Mouse (Mus musculus): ENCODE data around the gene Alyref.

The Alyref gene

DNA sequence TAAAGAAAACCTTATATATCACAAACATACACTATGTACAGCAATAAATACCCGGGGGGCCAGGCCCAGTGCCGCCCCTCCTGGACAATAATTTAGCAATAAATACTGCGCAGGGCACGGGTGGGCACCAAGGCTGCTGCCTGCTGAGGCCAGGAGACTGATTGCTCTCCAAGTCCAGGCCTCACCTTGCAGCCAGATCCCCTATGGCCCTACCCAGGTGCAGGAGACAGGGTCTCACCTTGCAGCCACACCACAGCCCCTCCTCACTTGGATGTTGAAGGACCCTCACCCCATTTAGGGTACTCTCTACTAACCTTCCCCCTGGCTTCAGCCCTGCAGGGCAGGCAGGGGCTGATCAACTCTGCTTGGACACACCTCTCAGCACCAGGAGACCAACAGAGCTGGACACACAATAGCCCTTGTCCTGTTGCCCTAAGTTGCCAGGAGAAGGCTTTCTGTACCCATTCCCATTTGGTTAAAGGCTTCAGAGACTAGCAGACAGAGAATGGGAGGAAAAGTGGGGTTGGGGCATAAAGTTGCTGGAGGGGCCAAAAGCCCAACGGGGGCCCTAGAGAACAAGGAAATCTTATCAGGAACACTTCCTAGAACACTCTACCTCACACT is 27.1 kb upstream of the Alyref start, which contains the start of gene Sirt7:
Gene Sirt7, minus strand, starts transcription at position 89 of the 624 bp plus-strand sequence.
- no peak for DNase-seq

DNA sequence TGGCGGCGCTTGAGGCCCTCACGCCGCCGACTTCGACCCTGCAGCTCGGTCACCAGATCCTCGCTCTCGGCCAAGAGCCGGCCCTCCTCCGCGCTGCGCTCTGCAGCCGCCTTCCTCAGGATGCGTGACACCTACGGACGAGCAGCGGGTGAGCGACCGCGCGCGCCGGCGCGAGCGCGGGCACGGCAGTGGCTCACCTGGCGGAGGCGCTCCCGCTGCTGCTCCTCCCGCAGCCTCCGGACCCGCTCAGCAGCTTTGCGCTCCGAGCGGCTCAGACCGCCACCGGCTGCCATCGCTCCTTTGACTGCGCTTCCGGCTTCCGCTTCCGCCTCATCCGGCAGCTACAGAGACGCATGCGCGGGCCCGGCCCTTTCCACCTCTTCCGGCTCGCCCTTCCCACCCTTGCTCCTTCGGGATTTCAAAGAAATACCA is 26.5 kb upstream of the Alyref start:
- DNase-seq: peak; percentile 84 to 87

GRCm38 (mm10) chr11:120623961-120624679 is 26.0 kb upstream of the Alyref start:
- DNase-seq: peak; percentile 53 to 60

GRCm38 (mm10) chr11:120622805-120623204 is 24.6 kb upstream of the Alyref start:
- no peak for DNase-seq

DNA sequence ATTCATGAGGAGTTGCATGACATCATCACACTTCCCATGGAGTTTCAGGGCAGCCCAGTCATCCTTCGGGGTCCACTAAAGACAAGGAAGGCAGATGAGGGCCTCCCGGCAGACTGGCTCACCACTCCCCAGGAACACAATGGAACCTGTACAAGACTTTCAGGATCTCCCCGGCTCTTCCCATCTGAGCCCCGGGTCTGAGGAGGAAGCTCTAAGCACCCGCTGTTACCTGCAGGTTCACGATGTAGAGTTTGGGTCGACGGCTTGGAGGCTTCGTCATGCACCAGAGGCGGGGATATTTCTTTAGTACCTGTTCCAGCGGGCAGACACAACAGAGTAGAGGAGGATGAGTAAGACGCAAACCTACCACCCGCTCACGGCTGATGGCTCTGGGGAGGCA is 22.0 kb upstream of the Alyref start:
- DNase-seq: no peak

DNA sequence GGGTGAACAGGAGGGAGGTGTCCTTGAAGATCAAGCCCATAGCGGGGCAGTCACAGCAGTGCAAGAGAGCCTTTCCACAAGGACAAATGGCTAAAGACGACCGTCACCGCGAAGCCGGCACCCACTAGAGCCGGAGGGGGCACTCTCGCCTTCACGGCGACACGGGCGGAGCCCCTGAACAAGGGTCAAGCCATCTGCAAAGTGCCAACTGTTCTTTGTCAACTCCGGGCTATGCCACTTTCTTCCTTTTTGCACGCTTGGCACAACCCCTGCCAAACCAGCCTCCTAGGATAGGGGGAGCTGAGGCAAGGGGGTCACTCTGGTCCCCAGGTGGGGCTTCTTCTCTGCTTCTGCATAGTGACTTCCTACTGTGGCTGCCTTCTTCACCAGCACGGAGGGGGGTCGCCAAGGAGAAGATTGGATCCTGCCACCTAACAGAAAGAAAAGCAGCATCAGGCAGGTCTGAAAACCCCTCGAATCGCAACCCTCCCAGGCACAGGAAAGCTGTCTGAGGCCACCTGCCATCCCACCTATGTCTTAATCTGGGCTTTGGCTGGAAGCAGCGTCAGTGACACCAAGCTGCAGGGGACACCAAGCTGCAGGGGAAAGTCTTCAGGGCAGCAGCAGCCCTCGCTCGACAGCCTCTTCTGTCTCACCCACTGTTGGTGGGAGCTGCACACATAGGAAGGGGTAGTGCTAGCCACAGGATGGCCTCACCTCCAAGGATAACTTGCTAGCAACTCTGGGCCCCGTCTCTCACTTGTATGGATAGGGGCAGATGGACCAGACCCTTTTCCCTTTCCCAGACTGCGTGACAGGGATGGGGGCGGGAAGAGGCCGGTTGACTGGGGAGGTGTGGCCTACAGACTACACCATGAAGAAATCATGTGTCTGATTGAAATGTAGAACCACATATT is 20.7 kb upstream of the Alyref start:
- no peak for DNase-seq

GRCm38 (mm10) chr11:120617519-120618112 is 19.5 kb upstream of the Alyref start, which contains the start of gene Pcyt2:
Pcyt2 (minus strand) TSS chr11:120617936.
- peak; percentile 87 to 96 for DNase-seq

GRCm38 (mm10) chr11:120616617-120617294 is 18.6 kb upstream of the Alyref start:
- peak in 1 of 2 experiments; percentile 17 for DNase-seq

GRCm38 (mm10) chr11:120615606-120616203 is 17.5 kb upstream of the Alyref start:
- peak in 1 of 2 experiments; percentile 20 for DNase-seq

- no peak for DNase-seq
Observed at GRCm38 (mm10) chr11:120615167-120615566, 17.0 kb upstream of the Alyref start.

DNA sequence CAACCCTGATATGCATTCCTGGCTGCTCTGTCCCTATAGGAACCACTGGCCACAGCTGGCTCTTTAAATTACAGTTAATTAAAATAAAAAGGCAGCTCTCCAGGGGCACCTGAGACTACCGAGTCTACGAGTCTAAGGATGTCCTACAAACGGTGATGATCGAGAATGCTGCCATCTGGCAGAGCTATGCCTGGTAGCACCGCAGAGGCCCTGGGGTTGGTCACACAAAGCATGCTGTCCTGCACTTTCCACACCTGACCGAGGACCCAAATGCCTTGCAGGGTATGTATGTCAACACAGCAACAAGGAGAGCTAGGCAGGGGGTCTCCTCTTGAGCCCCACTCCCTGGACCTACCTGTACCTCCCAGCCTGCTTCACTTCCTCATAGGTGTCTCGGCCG is 15.8 kb upstream of the Alyref start:
- peak in 1 of 2 experiments; percentile 31 for DNase-seq

DNA sequence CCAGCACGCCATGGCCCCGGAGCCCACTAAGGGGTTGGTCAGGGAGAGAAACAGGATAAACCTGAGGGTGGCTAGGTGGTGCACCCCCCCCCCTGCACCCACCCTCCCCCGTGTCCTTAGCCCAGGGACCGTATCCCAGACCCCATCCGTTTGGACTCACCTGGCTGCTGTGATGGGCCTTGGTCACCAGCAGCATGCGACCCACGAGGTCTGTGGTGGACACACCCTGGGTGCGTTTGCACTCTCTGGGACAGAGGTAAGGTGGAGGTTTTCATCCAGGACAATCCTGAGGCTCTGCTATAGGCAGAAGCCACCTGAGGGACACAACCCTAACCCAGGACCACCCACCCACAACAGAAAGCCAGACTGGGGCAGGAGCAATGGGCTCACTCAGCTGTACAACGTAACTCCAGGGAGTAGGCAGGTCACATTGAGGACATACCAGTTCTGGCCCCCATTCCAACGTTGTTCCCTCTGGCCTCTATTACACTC is 15.4 kb upstream of the Alyref start:
- DNase-seq: peak in 1 of 2 experiments; percentile 19

DNA sequence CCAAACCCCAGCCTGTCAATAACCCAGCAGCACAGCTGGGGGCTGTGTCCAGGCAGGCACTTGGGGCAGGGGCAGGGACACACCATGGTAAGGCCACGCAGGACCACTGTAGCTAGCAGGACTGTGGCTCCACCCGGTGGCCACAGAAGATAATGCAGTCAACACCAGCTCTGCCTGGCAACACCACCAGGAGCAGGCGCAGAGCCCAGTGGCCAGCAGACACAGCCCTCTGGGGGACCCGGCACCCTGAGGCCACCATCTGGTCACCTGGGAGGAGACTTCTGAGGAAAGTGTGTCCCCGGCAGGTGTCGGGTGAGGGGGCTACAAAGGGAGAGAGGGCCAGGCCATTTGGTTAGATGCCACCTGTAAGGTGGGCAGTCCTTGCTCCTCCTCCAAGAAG is 14.6 kb upstream of the Alyref start:
- peak; percentile 95 to 96 for DNase-seq

DNA sequence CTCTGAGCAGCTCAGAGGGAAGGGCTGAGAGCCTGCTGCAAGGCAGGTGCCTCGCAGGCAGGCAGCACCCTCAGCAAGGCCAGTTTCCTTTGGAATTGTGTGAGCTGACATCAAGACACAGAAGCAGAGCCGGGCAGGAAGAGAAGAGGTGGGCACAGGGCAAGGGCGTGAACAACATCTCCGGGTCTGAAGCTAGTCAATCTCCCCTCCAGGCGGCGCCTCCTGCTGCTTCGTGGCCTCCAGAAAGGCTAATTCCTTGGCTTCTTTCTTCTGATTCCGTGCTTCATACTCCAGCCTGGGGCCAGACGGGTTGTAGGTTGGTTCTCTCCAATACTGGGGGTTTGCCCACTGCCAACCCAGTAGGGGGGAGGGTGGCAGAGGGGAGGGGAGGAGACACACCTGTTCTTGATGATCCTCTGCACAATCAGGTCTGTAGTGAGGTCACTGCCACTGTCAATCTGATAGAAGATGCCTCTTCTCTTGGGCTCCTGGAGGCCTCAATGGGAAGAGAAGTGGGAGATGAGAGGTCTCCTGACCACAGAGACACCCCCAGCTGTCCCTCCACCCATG is 12.4 kb upstream of the Alyref start:
- no peak for DNase-seq

DNA sequence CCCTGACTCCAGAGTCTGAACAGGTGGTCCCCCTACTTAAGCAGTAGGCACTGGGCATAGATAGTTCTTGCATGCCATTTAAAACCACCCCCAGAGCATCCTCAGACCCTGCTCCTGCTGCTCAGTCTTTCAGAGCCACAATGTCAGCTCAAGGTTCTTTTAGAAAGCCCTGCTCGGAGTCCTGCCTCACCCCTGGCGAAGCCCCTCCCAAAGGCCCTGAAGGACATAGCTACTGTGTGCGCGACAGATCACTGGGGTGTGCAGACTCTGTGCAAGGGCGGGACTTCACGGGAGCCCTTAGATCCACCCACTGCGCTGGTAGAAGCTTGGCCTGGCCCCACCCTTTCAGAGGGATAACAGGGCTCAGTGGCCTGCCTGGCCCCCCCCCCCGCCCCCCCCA is 11.1 kb upstream of the Alyref start:
- no peak for DNase-seq

- peak in 1 of 2 experiments; percentile 10 for DNase-seq
Observed at GRCm38 (mm10) chr11:120608241-120609034, 10.3 kb upstream of the Alyref start, which contains the start of gene Npb. Npb (plus strand) TSS chr11:120608477.

DNA sequence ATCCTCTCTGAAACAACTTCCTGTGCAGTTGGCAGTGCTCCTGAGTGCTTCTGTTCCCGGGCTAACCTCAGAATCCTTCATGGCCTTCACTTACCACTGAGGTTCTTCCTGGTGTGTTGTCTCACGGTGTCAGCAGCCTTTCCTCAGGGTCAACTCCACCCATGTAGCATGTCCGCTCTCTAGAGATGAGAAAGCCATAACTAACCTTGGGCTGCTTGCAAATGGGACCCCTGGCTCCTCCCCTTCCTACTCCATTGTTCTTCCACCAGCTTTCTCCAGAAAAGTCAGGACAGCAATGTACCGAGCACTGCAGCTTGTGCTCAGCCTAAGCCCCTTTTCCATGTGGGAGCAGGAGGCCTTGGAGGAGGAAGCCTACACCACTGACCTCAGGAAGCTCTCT is 8.6 kb upstream of the Alyref start:
- no peak for DNase-seq

- no peak for DNase-seq
Observed at GRCm38 (mm10) chr11:120605667-120606066, 7.5 kb upstream of the Alyref start.

GRCm38 (mm10) chr11:120603545-120603944 is 5.4 kb upstream of the Alyref start:
- no peak for DNase-seq

- no peak for DNase-seq
Observed at GRCm38 (mm10) chr11:120600716-120601115, 2.6 kb upstream of the Alyref start.
